Mouse (Mus musculus) heart, postnatal 0 days (tissue): ENCODE measurements at regions not wholly inside any gene's neighbourhood (a gene's known extent, or its start where the extent isn't known, plus 50 kb on each side); places are given as distances from the start of the nearest gene placed in this dataset.
"Not testable (repeated sequence)": the region's sequence is repeated elsewhere in the genome, so short reads cannot be mapped to it uniquely, and the experiment has no call there.

Experiments
- ATAC-seq: fragments of 200-750 bp; cut with Nextera tagmentation; 2 replicates; pipeline ENCODE4 v1.8.0; 2017; ENCODE audit warnings: low read depth, moderate number of reproducible peaks, moderate library complexity; ENCODE audit not compliant: insufficient read depth
- DNase-seq: peaks from one replicate; pipeline ENCODE4 v3.0.0-alpha.2; 2016; ENCODE audit warnings: low spot score
- H3K27ac ChIP-seq: fragments of 300-500 bp; sonication (generic); 2 replicates; pipeline ENCODE4 v1.5.1; 2014; ENCODE audit warnings: low read depth, mild to moderate bottlenecking
- H3K27me3 ChIP-seq: fragments of 300-500 bp; sonication (generic); 2 replicates; pipeline ENCODE4 v1.6.1; 2014; ENCODE audit warnings: low read length, mixed read lengths; ENCODE audit not compliant: control insufficient read depth, insufficient read depth
- H3K36me3 ChIP-seq: fragments of 300-500 bp; sonication (generic); replicated peaks from 2 replicates; pipeline ENCODE4 v1.6.1; 2014; ENCODE audit warnings: low read length, mixed read lengths; ENCODE audit not compliant: control insufficient read depth, insufficient read depth
- H3K4me1 ChIP-seq: fragments of 300-500 bp; sonication (generic); 2 replicates; pipeline ENCODE4 v1.6.1; 2014; ENCODE audit warnings: antibody characterized with exemption; ENCODE audit not compliant: control insufficient read depth, insufficient read depth
- H3K4me2 ChIP-seq: fragments of 300-500 bp; sonication (generic); 2 replicates; pipeline ENCODE4 v1.6.1; 2014; ENCODE audit warnings: low read depth, mild to moderate bottlenecking, low read length, moderate library complexity
- H3K4me3 ChIP-seq: fragments of 300-500 bp; sonication (generic); 2 replicates; pipeline ENCODE4 v1.5.1; 2014; ENCODE audit warnings: low read depth, low read length
- H3K9ac ChIP-seq: fragments of 300-500 bp; sonication (generic); replicated peaks from 2 replicates; pipeline ENCODE4 v1.6.1; 2014; ENCODE audit warnings: low read depth, low read length, mixed read lengths
- H3K9me3 ChIP-seq: fragments of 300-500 bp; sonication (generic); replicated peaks from 2 replicates; pipeline ENCODE4 v1.6.1; 2016; ENCODE audit warnings: low read length; ENCODE audit not compliant: control insufficient read depth
- CTCF ChIP-seq: IDR thresholded peaks from 2 replicates; pipeline ENCODE4 v1.5.1; 2016; ENCODE audit warnings: antibody characterized with exemption, control low read depth, low read depth
- EP300 ChIP-seq: IDR thresholded peaks from 2 replicates; pipeline ENCODE4 v1.6.1; 2016; ENCODE audit warnings: antibody characterized with exemption, low read depth
- WGBS: fragments of 180-500 bp; shearing (Covaris S2); extraction: QIAGEN DNeasy Blood & Tissue Kit; methylation state at CpG from one replicate; pipeline ENCODE4 v1.1.7; 2014; 5-methylcytosine and 5-hydroxymethylcytosine counted together

DNA sequence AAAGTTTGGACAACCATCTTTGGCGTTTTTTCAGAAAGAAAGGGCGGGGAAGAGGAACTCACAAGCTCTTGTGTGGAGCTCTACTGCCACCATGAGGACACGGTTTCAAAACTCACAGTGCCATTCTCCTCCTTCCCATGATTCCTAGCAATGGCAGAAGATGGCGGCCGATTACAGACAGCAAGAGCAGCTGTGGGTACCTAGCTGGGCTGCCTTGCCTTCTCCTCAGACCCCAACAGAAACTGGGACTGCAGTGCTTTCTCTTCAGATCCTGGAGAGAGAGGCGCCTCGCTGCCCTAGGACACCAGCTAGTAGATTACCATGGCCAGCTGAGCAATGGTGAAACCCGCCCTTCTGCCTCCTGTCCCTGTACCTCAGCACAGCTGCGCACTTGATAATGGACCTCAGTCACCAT lies 174.2 kb upstream of the Olfr1324 start:
- not testable (repeated sequence) for H3K9ac ChIP-seq, H3K36me3 ChIP-seq, H3K27me3 ChIP-seq, H3K9me3 ChIP-seq, H3K4me1 ChIP-seq, DNase-seq, H3K27ac ChIP-seq, ATAC-seq
- TF ChIP-seq CTCF: peak; percentile 35
- Histone ChIP-seq H3K4me3 (peak overlapping the region; percentile 31), H3K4me2 (peak overlapping the region; percentile 43; the same call in 1 of the 2 replicates)
- 62% methylated on average over 8 of the region's 9 CpGs for WGBS

- not testable (repeated sequence) for DNase-seq, H3K9ac ChIP-seq, H3K9me3 ChIP-seq, H3K4me1 ChIP-seq, H3K36me3 ChIP-seq, H3K27me3 ChIP-seq
- H3K4me2 ChIP-seq: peak overlapping the region; percentile 39; the same call in 1 of the 2 replicates
- WGBS: 62% methylated on average over 3 of the region's 3 CpGs
- peak; percentile 68 for TF ChIP-seq CTCF
- peak overlapping the region; percentile 35 for H3K4me3 ChIP-seq
- ATAC-seq: peak; percentile 39; the same call in 1 of the 2 replicates
- H3K27ac ChIP-seq: peak overlapping the region; percentile 25; the same call in 1 of the 2 replicates
Measured at GRCm38 (mm10) chrX:50600262-50600661, 172.0 kb upstream of the Olfr1324 start.

DNA sequence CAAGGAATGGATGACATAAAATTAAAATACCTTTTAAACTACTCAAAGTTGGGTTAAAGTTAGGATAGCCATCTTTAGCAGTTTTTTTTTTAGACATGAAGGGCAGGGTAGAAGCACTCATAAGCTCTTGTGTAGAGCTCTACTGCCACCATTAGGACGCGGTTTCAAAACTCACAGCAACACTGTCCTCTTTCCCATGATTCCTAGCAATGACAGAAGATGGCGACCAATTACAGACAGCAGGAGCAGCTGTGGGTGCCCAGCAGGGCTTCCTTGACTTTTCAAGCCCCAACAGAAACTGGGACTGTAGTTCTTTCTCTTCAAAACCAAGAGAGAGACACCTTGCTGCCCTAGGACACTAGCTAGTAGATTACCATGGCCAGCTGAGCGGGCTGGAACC lies 171.5 kb upstream of the Olfr1324 start:
- H3K4me3 ChIP-seq: peak overlapping the region; percentile 35
- no peaks in the 10 kb centered on the region for H3K9me3 ChIP-seq
- H3K27ac ChIP-seq: peak overlapping the region; percentile 25; the same call in 1 of the 2 replicates
- DNase-seq (no peak), ATAC-seq (peak; percentile 66)
- TF ChIP-seq CTCF (peak; percentile 57), EP300 (no peak)
- H3K27me3 ChIP-seq: no peaks in the 10 kb centered on the region
- no peaks in the 10 kb centered on the region for H3K4me1 ChIP-seq
- WGBS: 56% methylated on average over 4 of the region's 4 CpGs
- H3K4me2 ChIP-seq: peak overlapping the region; percentile 39; the same call in 1 of the 2 replicates
- no peaks in the 10 kb centered on the region for H3K36me3 ChIP-seq
- no peak overlapping the region for H3K9ac ChIP-seq

DNA sequence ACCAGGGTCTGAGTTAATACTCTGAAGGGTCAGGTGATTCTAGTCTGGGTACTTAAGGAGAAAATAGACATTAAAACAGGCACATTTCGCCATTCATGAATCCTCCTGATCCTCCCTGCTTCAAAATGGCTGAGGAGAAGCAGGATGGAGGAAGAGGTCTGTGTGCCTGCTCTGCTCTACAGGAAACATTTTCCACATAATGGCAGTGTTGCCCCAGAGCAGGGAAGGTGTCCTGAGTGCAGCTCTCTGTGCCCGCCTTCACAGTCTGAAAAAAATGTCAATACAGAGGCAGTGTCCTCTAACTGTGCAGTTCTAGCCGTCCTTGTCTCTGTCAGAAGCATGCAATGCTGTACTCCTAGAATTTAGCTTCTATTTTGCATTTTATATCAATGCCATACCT lies 169.3 kb upstream of the Olfr1324 start:
- H3K9me3 ChIP-seq, H3K4me1 ChIP-seq, H3K27ac ChIP-seq, DNase-seq, H3K27me3 ChIP-seq, H3K36me3 ChIP-seq, H3K9ac ChIP-seq, ATAC-seq: not testable (repeated sequence)
- 76% methylated on average over 3 of the region's 3 CpGs for WGBS
- H3K4me3 ChIP-seq: peak overlapping the region; percentile 18; the same call in 1 of the 2 replicates
- 0 out of 2 replicates have a peak overlapping the region, but pooled peaks have one; percentile 21 for H3K4me2 ChIP-seq

GRCm38 (mm10) chrX:50597105-50597504 lies 168.8 kb upstream of the Olfr1324 start:
- no peak for DNase-seq
- Histone ChIP-seq H3K27me3 (no peaks in the 10 kb centered on the region), H3K4me3 (peak overlapping the region; percentile 18; the same call in 1 of the 2 replicates), H3K27ac (no peak overlapping the region), H3K9ac (no peak overlapping the region), H3K9me3 (no peaks in the 10 kb centered on the region), H3K4me2 (0 out of 2 replicates have a peak overlapping the region, but pooled peaks have one; percentile 21), H3K4me1 (no peaks in the 10 kb centered on the region), H3K36me3 (no peaks in the 10 kb centered on the region)
- TF ChIP-seq EP300 (no peak), CTCF (peak; percentile 51)
- 66% methylated on average over 6 of the region's 6 CpGs for WGBS
- no peak; the same call in 1 of the 2 replicates for ATAC-seq

DNA sequence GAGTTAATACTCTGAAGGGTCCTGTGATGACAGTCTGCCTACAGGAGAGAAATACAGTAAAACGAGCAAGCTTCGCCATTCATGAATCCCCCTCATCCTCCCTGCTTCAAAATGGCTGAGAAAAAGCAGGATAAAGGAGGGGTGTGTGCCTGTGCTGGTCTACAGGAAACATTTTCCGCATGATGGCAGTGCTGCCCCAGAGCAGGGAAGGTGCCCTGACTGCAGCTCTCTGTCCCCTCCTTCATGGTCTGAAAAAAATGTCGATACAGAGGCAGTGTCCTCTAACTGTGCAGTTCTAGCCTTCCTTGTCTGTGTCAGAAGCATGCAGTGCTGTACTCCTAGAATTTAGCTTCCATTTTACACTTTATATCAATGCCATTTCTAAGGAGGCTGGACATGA lies 166.7 kb upstream of the Olfr1324 start:
- TF ChIP-seq CTCF: peak; percentile 41
- not testable (repeated sequence) for DNase-seq
- 59% methylated on average over 4 of the region's 4 CpGs for WGBS

More for the DNA sequence above, 166.7 kb upstream of the Olfr1324 start:
- ATAC-seq, H3K27ac ChIP-seq, H3K36me3 ChIP-seq, H3K27me3 ChIP-seq, H3K9ac ChIP-seq, H3K4me1 ChIP-seq, H3K4me2 ChIP-seq, H3K4me3 ChIP-seq, H3K9me3 ChIP-seq: not testable (repeated sequence)
